Mouse (Mus musculus): Measurements from ENCODE around the gene Lzic. TPM values are rescaled to one million over a fixed set of nuclear protein-coding genes. Genes with fewer than 3 reads are reported as not detected.
"Not testable (repeated sequence)": the region's sequence is repeated elsewhere in the genome, so short reads cannot be mapped to it uniquely, and the experiment has no call there.

The Lzic gene
- total and polyA plus RNA-seq, 3 experiments: 20.2 to 66.9 (median 62.1) TPM

DNA sequence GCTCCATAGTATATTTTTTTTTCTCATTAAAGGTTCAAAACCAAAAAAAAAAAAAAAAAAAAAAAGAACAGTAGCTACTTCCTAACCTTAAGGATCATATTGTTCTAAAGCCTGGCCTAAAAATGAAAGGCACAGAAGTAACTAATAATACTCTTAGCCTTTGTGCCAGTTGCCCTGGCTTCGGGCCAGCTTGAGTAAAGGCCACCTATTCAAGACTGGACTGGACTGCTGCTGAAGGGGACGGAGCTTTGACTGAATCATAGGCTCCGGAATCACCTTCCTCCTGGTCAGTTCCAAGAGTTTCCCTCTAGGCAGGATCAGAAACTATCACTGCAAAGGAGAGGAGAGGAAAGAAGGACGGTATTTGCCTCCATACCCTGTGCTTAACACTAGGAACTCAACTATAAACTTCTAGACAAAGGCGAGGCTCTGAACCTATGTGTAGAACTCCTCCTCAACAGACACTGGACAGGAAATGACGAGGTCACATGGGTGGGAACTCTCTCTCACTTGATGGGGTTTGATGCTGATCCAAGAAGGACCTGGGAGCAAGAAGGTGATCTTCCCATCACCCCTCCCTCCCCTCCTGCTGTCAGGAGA lies 27.1 kb upstream of the Lzic start:
- intact Hi-C loops (cut with DNase I): loop anchor here (1.0 kb wide), 1 partner anchor 63 kb away; no protein-coding TSS in a partner anchor
- TF ChIP-seq EP300 (IDR thresholded peaks at IDR 0.05; ENCODE audit: insufficient read depth, low read depth, low read length) (peak; percentile 43; the same call in 1 of the 2 replicates), POLR2A (IDR thresholded peaks at IDR 0.05; ENCODE audit: insufficient read depth, low read depth, low read length) (peak; percentile 54; the same call in 1 of the 2 replicates), CTCF (IDR thresholded peaks at IDR 0.05) (no peak)
- Histone ChIP-seq H3K27me3 (ENCODE audit: control insufficient read depth, insufficient read depth, low read length) (no peaks in the 10 kb centered on the region), H3K9ac (ENCODE audit: low read depth, low read length) (0 out of 2 replicates have a peak overlapping the region, but pooled peaks have one; percentile 28), H3K79me2 (replicated peaks; ENCODE audit: control insufficient read depth, insufficient read depth, low read length) (no peaks in the 10 kb centered on the region), H3K36me3 (ENCODE audit: control insufficient read depth, insufficient read depth, low read length) (peaks cover 3% of the 10 kb centered on the region; the same call in 1 of the 2 replicates), H3K4me1 (ENCODE audit: control insufficient read depth, insufficient read depth, low read length) (peaks cover 24% of the 10 kb centered on the region), H3K27ac (peak overlapping the region; percentile 89), H3K4me3 (no peak overlapping the region)
- 21% methylated on average over 6 of the region's 6 CpGs for WGBS
- peak; percentile 71 to 80 for DNase-seq

DNA sequence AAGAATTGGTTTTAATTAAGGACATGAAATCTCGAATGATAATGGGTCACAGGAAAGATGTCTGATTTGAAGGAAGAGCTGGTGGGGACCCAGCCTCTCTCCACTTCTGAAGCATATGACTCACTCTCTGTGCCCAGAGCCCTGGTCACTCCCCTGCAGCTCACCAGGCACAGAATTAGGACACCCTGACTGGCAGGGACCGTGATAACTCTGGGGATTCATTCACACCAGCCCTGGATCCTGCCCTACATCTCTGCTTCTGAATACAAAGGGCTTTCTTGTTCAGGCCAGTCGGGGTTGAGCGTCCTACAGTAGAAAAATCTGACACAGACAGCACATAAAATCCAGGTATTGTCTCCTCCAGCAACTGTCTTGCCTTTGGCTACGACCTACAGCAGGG lies 26.5 kb upstream of the Lzic start:
- no peak for TF ChIP-seq POLR2A (IDR thresholded peaks at IDR 0.05; ENCODE audit: insufficient read depth, low read depth, low read length)
- TF ChIP-seq CTCF (IDR thresholded peaks at IDR 0.05): no peak
- no peak for TF ChIP-seq EP300 (IDR thresholded peaks at IDR 0.05; ENCODE audit: insufficient read depth, low read depth, low read length)
- Histone ChIP-seq H3K27ac (peak overlapping the region; percentile 89), H3K79me2 (replicated peaks; ENCODE audit: control insufficient read depth, insufficient read depth, low read length) (no peaks in the 10 kb centered on the region), H3K4me1 (ENCODE audit: control insufficient read depth, insufficient read depth, low read length) (peaks cover 24% of the 10 kb centered on the region), H3K9ac (ENCODE audit: low read depth, low read length) (no peak overlapping the region), H3K36me3 (ENCODE audit: control insufficient read depth, insufficient read depth, low read length) (peaks cover 3% of the 10 kb centered on the region; the same call in 1 of the 2 replicates), H3K4me3 (no peak overlapping the region), H3K27me3 (ENCODE audit: control insufficient read depth, insufficient read depth, low read length) (no peaks in the 10 kb centered on the region)
- 55% methylated on average over 5 of the region's 5 CpGs for WGBS
- DNase-seq: no peak
- intact Hi-C loops (cut with DNase I): loop anchor here (1.0 kb wide), 1 partner anchor 63 kb away; no protein-coding TSS in a partner anchor

DNA sequence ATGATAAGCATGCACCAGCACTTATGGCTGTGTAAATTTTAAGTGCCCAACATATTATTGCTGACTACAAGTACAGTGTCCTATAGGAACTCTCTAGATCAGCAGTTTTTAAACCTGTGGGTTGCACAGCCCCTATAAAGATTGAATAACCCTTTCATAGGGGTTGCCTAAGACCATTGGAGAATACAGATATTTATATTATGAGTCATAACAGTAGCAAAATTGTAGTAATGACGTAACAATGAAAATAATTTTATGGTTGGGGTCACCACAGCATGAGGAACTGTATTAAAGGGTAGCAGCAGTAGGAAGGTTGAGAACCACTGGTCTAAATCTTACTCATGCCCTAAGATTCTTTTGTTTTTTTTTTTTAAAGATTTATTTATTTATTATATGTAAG lies 25.6 kb upstream of the Lzic start:
- Histone ChIP-seq H3K4me3 (no peak overlapping the region), H3K36me3 (ENCODE audit: control insufficient read depth, insufficient read depth, low read length) (peaks cover 3% of the 10 kb centered on the region; the same call in 1 of the 2 replicates), H3K4me1 (ENCODE audit: control insufficient read depth, insufficient read depth, low read length) (peaks cover 22% of the 10 kb centered on the region), H3K27me3 (ENCODE audit: control insufficient read depth, insufficient read depth, low read length) (no peaks in the 10 kb centered on the region), H3K79me2 (replicated peaks; ENCODE audit: control insufficient read depth, insufficient read depth, low read length) (no peaks in the 10 kb centered on the region), H3K27ac (no peak overlapping the region), H3K9ac (ENCODE audit: low read depth, low read length) (no peak overlapping the region)
- TF ChIP-seq CTCF (IDR thresholded peaks at IDR 0.05): no peak
- no peak for TF ChIP-seq POLR2A (IDR thresholded peaks at IDR 0.05; ENCODE audit: insufficient read depth, low read depth, low read length)
- no peak for TF ChIP-seq EP300 (IDR thresholded peaks at IDR 0.05; ENCODE audit: insufficient read depth, low read depth, low read length)
- DNase-seq: no peak
- WGBS: 83% methylated on average over 1 of the region's 1 CpGs
- intact Hi-C loops (cut with DNase I): no loop called here

DNA sequence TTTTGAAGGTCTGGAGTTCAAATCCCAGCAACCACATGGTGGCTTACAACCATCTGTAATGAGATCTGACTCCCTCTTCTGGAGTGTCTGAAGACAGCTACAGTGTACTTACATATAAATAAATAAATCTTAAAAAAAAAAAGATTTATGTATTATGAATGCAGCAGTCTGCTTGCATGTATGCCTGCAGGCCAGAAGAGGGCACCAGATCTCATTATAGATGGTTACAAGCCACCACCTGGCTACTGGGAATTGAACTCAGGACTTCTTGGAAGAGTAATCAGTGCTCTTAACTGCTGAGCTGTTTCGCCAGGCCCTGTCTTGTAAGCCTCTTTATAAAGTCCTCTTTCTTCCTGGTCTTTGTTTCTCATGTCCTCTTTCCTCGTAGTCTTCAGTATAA lies 24.6 kb upstream of the Lzic start:
- H3K9ac ChIP-seq (ENCODE audit: low read depth, low read length); H3K36me3 ChIP-seq (ENCODE audit: control insufficient read depth, insufficient read depth, low read length); H3K27me3 ChIP-seq (ENCODE audit: control insufficient read depth, insufficient read depth, low read length); H3K27ac ChIP-seq; DNase-seq; H3K4me3 ChIP-seq; H3K79me2 ChIP-seq (replicated peaks; ENCODE audit: control insufficient read depth, insufficient read depth, low read length): not testable (repeated sequence)
- 96% methylated on average over 2 of the region's 2 CpGs for WGBS
- TF ChIP-seq CTCF (IDR thresholded peaks at IDR 0.05): peak; percentile 50
- intact Hi-C loops (cut with DNase I): loop anchor here (10.0 kb wide), 1 partner anchor 626 kb away; no protein-coding TSS in a partner anchor
- peaks cover 22% of the 10 kb centered on the region for H3K4me1 ChIP-seq (ENCODE audit: control insufficient read depth, insufficient read depth, low read length)

DNA sequence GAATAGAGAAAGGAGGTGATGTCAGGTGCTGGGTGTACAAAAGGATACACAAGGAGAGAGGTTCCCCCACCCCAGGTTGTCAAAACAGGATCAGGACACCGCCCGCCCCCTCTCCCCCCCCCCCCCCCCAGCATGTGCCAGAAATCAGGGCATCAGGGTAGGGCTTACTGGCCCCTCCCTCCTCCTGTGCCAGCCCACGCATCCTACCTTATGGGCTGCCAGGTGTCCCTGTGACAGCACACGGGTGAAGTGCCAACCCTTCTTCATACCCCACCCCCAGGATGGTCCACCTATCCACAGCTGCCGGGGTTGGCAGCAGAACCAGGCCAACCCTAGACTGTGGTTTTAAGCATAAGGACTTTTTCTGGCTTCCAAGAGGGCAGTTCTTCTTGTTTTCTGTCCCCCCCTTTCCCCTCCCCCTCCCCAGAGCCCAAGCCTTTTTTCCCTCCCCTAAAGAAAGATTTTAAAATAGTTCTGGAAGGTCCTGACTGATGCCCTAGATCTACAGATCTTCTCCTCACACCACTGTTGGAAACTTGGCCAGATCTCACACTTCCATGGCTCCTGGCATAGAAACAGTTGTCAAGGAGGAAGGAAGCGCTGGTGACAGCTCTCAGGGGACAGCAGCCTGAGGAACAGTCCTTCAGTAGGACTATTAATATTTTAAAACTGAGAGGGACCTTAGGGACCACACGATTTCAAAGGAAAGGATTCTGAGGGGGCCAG lies 23.3 kb upstream of the Lzic start:
- 27% methylated on average over 7 of the region's 7 CpGs for WGBS
- peak in 1 of 2 experiments; percentile 53 for DNase-seq
- Histone ChIP-seq H3K9ac (ENCODE audit: low read depth, low read length) (no peak overlapping the region), H3K4me1 (ENCODE audit: control insufficient read depth, insufficient read depth, low read length) (peaks cover 18% of the 10 kb centered on the region), H3K36me3 (ENCODE audit: control insufficient read depth, insufficient read depth, low read length) (peaks cover 3% of the 10 kb centered on the region; the same call in 1 of the 2 replicates), H3K79me2 (replicated peaks; ENCODE audit: control insufficient read depth, insufficient read depth, low read length) (no peaks in the 10 kb centered on the region), H3K27me3 (ENCODE audit: control insufficient read depth, insufficient read depth, low read length) (no peaks in the 10 kb centered on the region), H3K27ac (peak overlapping the region; percentile 28; the same call in 1 of the 2 replicates), H3K4me3 (no peak overlapping the region)
- intact Hi-C loops (cut with DNase I): loop anchor here (2.0 to 10.0 kb wide), 2 partner anchors 23 to 627 kb away; partner anchors contain the start of genes Lzic and Nmnat1
- TF ChIP-seq CTCF (IDR thresholded peaks at IDR 0.05) (no peak), POLR2A (IDR thresholded peaks at IDR 0.05; ENCODE audit: insufficient read depth, low read depth, low read length) (no peak), EP300 (IDR thresholded peaks at IDR 0.05; ENCODE audit: insufficient read depth, low read depth, low read length) (no peak)
